Mouse (Mus musculus) adrenal gland (tissue): Measurements from ENCODE around the gene Hsf4.
"Not testable (repeated sequence)": the region's sequence is repeated elsewhere in the genome, so short reads cannot be mapped to it uniquely, and the experiment has no call there.

Experiments used
- intact Hi-C: fragments of 180-260 bp; cut with DNase I; formaldehyde crosslinking; loops from one replicate; pipeline ENCODE4 v1.15.1; 2025
- long read RNA-seq, 2 experiments: library from polyadenylated mRNA; unstranded; transcript quantifications; one replicate each; pipeline ENCODE4 v2.0.0; 2020; ENCODE audit warnings: borderline replicate concordance in 1 of 2; ENCODE audit not compliant: insufficient replicate concordance in 1 of 2

The Hsf4 gene
- long read RNA-seq, experiment 1: 0 reads
- long read RNA-seq, experiment 2: 0 reads

DNA sequence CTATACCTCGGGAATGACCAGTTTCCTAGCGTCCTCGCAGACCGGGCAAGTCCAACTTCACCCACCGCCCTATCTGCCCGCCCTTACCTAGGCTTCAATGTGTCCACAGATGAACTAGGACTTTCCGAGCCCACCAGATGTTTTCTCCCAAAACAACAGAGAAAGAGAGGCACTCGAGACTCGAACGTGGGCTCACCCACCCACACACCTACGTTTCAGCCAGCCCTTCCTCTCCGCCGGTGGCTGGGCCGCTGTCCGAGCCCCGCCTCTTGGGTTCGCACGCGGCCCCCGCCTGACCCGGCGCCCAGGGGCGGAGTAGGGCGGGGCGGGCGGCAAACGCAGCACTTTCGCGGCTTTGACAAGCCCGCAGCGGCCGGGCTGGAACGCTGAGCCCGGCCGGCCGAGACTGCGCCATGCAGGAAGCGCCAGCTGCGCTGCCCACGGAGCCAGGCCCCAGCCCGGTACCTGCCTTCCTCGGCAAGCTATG, at the start of gene Hsf4:
Gene Hsf4, plus strand, starts transcription at position 341 of the 487 bp plus-strand sequence.
- intact Hi-C loops: no loop called here

DNA sequence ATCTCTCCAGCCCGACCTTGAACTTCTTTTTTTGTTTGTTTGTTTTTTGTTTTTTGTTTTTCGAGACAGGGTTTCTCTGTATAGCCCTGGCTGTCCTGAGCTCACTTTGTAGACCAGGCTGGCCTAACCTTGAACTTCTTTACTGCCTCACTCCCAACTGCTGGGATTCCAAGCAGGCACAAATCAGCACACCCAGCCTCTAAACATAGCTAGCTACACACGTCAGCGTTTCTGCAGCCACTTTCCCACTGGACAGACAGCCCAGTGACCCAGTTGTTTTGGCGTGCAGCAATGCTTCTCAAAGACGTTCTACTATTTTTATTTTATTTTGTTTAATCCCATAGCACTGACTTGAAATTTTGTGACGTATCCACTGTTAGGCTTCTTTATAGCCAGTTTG, 45.8 kb upstream of the Hsf4 start:
- intact Hi-C loops: loop anchor here (2.0 kb wide), 1 partner anchor 49 kb away; no protein-coding TSS in a partner anchor

DNA sequence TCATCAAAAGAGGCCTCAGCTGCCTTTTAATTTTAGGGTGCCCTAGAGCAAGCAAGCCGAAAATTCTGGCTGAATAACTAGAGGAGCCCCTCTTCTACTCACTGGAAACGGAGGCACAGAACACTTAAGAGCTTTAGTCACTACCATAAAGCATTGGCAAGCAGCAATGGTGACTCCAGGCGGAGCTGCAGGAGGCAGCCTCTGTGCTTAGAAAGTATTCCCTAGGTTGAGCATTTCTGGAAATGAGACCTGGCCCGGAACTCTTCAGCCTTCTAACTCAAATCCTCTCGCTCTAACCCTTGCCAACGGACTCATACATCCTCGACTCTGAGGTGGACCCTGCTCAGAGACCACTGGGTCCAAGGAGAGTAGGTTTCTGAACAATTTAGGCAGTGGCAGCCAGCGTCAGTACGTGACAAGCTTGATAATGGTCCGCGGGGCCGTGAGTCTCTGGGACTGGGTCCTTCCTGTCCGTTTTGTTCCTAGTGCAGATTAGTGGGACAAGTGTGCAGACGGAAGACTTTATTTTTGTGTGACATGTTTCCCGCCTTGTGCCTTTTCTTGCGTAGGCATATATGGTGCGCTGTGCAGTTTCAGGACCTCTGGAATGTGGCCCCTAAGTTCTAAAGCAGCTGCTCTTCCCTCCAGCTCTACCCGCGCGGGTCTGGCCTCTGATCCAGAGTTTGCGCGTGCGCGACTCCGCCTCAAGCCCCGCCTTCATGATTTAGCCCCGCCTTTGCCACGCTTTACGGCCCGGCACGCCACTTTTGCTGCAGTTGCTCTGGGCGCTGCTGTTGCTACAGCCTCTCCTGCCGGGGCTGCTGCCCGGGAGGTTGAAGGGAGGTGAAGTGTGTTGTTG, 45.0 kb upstream of the Hsf4 start, which contains the start of gene D230025D16Rik:
Gene D230025D16Rik, plus strand, starts transcription at position 733 of the 859 bp plus-strand sequence.
- intact Hi-C loops: loop anchor here (2.0 to 5.0 kb wide), 2 partner anchors 38 to 50 kb away; partner anchors contain the start of genes Fbxl8 and Tradd

DNA sequence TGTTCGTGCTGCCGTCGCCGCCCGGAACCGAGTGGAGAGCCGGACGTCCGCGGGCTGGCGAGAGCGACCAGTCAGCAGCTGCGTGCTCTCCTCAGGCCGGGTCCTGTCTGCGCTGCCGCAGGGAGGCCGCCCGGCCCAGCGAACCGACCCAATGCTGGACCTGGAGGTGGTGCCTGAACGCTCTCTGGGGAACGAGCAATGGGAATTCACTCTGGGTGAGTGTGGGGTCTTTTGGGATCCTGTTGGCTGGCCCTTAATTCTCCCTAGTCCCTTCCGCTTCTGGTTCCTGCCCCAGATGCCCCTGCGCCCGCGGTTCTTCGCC, 44.4 kb upstream of the Hsf4 start:
- intact Hi-C loops: loop anchor here (2.0 to 5.0 kb wide), 2 partner anchors 37 to 50 kb away; partner anchors contain the start of genes Fbxl8 and Tradd

DNA sequence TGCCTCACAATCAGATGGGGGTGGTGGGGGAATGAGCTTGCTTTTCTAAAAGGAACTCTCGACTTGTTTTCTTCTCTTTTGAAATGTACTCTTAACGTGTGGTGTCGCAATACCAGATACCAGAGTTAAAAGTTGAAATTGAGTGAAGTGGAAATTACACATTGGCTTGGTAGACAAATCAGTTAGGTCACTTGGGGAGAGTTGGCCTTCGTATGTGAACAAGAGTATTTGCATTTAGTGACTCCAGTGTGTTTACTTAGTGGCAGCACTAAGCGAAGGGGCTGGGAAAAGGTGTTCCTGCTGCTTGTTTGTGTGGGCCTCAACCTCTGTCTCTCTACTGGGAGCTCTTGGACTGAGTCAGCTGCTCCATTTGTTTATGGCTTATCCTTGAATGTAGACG, 43.7 kb upstream of the Hsf4 start:
- intact Hi-C loops: loop anchor here (2.0 to 5.0 kb wide), 2 partner anchors 36 to 51 kb away; partner anchors contain the start of genes Fbxl8 and Tradd

DNA sequence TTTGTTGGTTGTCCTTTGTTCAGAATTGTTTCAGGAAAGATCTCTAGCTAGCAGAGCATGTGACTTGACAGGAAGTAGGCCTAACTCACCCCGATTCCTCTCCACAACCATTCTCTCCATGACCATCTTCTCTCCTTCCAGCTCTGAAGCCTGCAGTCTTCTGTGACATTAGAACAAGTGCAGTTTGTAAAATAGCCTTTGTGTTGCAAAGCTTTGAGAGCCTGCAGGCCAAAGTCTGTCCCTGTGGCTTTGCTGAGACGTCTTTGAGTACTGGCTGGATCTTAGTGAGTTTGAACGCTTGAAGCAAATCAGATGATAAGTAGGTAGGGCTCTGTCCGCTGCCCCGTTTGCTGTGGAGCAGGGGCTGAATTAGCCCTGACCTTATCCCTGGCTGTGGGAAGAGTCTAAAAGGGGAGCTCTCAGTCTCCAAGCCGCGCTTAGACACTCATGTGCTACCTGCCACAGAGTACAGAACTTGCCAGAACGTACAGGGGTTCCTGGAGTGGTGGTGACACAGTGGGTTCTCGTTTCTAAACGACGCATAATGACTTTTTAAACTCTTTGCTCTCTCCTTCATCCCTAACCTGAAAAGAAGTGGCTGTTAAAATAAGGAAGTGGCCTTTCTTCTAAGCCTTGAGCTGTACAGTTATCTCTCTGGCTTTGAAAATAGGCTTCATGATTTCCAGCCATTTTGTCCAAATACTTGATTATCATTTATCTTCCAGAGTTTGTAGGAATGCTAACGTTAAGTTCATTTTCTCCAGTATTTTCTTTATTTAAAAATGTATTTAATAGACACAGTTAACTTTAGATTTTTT, 37.9 kb upstream of the Hsf4 start:
- intact Hi-C loops: no loop called here

DNA sequence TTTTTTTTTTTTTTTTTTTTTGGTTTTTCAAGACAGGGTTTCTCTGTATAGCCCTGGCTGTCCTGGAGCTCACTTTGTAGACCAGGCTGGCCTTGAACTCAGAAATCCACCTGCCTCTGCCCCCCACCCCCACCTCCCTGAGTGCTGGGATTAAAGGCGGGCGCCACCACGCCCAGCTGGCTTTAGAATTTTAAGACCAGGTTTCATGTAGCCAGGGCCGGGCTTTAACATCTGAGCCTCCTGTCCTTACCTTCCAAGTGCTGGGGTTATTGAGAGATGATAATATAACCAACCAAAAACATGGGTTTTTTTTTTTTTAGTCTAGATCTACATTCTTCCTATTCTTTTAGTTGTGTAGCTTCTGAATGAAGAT, 37.3 kb upstream of the Hsf4 start:
- intact Hi-C loops: not testable (repeated sequence)

DNA sequence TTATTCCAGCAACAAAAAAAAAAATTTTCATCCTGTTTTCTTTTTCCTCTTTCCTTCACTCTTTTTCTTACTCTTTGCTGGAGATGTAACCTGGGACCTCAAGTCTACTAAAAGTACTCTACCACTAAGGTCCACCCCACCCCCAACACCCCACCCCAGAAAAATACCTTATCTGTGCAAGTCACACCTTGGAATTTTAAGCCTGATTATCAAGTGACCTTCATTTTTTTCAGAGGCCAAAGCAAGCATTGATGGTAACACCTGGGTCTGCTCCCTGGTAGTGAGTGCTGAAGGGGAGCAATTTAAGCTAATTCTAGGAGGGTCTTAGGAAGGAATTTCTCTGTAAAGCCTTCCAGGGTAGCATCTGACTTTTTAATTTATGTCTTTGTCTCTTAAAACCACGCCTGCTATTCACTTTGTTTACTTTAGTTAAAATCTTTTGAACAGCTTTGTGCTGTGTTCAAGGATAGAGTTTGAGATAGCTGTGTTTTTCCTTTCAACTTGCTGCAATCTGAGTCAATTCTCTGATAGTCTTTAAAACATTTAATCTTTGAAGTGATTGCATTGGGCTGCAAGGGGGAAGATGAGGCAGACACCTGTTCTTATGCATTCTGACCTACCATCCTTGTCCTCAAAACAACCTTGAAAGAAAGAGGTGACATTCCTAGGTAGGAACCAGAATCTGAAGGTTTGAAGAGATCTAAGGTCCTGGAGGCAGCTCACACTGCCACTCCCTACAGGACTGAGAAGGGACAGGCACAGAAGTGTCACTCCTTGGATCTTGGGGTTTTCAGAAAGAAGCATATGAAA, 36.3 kb upstream of the Hsf4 start:
- intact Hi-C loops: no loop called here

DNA sequence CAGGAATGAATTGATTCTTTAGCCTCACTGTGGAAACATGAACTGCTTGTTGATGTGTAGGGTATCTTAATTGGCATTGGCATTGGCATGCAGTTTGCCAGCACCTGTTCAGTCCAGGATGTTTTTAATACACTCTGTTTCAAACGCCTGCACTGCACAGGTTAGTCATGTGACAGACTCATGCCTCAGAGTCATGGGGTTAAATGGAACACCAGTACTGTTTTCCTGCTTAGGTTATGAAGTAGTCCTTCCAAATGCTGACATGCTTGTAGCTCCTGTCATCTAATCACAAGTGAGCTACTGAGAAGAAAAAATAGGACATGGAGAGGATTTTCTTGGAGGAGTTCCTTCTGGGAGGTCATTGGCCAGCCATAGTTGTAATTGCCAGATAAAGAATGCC, 34.4 kb upstream of the Hsf4 start:
- intact Hi-C loops: no loop called here

DNA sequence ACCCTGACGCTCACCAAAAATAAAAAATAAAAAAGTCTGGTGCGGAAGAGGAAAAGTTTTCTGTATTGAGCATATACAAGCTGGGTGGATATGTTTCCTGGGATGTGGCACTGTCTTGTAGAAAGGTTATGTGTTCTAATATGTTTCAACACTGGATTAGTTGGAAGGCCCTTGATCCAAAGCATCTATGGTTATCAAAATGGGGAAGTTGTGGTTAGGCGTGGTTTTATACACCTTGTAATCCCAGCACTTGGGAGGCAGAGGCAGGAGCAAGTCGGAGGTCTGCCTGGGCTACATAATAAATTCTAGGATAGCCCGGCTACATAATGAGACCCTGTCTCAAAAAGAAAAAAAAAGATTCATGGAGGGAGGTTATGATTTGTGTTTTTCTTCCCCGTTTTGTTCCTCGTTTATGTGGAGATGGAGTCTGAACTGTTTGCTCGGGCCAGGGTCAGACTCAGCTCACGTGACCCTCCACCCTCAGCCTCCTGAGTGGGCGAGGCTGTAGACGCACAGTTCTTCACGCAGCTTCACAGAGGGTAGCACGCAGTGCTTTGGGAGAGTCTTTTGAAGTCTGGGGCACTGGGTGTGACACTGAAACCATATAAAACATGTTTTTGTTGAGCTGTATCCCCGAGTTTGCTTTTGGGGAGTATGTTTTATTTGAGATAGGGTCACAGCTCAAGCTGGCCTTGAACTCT, 32.0 kb upstream of the Hsf4 start:
- intact Hi-C loops: no loop called here

DNA sequence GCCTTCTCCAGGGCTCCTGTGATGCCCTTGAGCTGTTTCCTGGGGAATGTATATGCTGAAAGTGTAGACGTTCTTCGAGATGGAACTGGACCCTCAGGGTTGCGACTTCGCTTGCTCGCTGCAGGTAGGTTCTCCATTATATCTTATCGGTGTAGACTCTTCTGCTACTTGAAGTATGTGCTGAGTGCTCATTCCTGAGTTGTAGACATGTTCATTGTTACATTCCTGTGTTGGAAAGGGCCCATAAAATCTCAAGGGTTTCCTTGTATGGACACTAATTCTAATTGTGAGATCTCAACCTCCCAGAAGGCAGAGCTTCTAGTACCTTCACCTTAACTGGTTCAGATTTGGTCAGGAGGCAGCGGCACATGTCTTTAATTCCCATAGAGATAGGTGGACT, 28.6 kb upstream of the Hsf4 start:
- intact Hi-C loops: no loop called here

DNA sequence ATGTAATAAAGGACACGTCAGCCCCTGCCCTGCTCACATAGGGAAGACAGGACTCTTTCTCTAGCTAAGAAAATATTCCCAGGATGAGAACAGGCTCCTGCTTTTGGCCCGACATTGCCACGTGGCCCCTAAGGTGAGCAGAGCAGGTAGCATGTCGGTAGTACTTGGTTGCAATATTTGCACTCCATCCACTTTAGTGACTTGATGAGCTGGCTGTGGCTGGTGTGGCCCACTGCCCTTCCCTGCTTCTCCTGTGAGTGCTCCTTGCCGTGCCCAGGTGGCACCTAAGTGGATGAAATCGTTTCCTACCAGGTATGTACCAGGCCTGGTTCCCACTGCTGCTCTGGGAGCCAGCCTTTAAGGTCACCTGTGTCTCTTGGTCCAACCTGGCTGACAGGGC, 17.6 kb upstream of the Hsf4 start:
- intact Hi-C loops: no loop called here

DNA sequence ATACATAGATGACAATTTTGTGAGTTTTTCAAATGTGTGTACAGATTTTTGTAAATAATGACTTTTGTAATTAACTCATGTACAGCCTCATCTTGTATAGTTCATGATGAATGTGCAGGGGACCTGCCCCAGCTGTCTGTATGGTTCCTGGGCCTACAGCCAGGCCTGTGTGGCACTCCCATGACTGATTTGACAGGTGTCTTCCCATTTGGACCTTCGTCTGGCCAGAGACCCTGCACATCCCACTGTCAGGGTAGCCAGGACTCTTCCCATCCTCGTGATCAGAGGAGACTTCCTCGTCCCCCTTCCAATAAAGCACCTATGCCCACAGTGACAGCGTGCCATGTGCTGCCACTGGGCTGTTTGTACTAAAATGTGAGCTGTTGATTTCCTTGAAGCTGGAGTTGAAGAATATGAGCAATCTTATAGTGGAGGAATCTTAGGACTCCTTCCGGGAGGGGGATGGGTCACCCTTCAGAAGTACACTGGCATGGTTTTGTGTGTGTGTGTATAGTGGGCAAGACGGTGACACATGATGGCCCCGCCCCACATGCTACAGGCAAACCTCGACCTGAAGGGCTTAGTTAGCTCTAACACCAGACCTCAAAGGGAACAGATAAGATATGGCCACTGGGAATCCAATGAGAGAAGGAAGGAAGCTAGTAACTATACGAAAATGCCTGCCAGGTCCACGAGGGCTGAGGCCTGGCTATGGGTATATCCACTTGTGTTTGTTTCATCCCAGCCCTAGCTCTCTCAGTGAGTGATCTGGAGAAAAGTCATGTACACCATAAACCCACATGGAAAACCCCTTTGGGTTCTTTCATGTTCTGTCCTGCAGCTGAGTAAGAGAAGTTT, 16.7 kb upstream of the Hsf4 start:
- intact Hi-C loops: no loop called here

DNA sequence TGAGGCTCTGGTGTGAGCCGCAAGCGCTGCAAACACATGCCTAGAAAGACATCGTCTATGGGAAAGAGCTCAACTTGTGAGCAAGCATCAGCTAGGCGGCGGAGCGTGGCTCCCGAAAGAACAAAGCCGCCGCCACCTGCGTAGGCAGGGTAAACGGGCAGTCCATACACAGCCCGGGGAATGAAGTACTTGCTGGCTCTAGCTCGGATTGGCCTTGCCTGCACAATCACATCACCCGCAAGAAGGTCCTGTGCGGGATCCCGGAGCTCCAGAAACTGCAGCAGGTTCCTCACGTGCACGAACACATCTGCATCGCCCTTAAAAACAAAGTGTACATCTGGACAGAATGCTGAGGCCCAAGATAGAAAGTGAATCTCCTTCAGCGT, 15.8 kb upstream of the Hsf4 start:
- intact Hi-C loops: no loop called here

DNA sequence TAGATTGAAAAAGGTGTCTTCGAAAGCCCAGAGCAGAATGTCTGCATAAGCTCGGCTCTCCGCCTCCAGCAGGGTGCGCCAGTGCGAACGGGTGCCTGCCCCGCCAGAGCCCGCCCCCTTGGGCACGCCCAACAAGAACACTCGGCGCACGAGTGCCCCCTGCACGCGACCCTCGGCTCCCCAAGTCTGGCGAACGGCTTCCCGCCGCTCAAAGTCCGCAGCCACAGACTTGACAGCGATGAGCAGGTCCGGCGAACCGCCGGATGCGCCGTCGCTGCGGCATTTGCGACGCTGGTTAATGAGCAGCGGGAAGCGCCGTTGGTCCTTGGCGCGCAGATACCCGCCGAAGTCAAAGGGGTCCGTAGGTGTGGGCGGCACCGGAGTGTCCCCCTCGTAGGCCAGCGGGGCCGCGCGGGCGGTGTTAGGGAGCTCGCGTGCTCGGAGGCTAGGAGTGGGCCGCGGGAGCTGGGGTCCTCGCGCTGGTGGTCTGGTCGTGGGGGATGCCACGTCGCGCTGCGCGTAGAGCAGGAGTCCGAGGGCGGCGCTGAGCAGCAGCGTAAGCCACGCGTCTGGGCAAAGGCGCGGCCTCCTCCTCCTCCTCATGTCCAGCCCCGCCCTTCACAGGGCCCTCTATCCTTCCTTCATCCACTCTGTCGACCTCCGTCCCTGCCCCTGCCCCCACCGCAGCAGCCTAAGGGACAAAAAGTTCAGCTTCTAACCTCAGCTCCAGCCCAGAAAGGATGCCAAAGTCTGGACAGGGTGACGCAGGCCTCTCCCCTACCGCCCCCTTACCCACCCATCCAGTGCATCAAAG, 15.2 kb upstream of the Hsf4 start:
- intact Hi-C loops: no loop called here

DNA sequence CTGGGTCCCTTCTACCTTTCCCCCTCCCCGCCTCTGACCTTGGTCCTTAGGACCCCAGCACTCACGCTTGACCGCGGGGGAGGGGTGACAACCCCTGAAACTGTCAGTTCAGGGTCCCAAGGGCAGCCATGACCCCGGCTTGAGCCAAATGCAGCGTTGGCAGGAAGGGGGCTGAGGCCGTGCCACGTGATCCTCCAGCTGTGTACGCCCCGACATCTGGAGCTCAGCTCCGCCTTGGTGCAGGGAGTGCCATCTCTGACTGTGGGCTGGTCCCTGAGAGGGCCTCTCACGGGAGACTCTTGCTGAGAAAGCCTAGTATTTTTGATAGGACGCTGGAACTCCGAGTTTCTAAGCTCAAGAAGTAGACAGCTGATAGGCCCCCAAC, 14.6 kb upstream of the Hsf4 start, which contains the start of gene B3gnt9:
Gene B3gnt9, minus strand, starts transcription at position 188 of the 385 bp plus-strand sequence.
- intact Hi-C loops: loop anchor here (5.0 kb wide), 1 partner anchor 133 kb away; no protein-coding TSS in a partner anchor

DNA sequence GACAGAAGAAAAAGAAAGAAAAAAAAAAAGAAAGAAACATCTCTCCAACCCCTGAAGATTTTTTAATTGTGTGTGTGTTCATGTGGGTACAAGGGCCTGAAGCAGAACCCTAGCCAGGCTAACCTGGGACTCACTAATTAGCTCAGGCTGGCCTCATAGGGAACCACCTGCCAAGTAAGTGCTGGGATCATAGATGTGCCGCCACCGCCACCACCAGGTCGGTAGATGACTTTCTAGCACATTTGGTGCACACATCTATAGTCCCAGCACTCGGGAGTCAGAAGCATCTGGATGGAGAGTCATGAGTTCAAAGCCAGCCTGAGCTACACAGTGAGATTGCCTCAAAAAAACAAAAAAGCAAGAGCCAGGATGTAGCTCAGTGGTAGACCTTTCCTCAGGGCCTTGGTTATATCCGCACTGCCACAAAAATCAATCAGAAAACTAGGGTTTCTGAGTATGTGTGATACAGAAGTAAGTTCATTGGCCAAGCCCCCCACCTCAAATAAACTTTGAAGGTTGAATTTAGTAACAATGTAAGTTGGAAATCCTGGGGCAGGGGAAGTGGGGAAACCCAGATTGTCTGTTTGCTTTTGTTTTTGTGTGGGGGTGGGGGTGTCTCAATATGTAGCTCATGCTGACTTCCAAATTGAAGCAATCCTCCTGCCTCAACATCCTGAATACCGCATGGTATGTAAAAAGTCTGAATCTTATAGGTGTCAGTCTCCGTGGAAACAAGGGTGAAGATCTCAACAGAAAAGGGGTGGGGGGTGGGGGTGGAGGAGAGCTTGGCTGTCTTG, 12.1 kb upstream of the Hsf4 start:
- intact Hi-C loops: loop anchor here (5.0 kb wide), 1 partner anchor 135 kb away; no protein-coding TSS in a partner anchor
